Mouse (Mus musculus) midbrain, embryonic 16.5 days (tissue): Measurements from ENCODE around the gene Cep295. TPM values are rescaled to one million over a fixed set of nuclear protein-coding genes. Genes with fewer than 3 reads are reported as not detected.
A peak's percentile ranks its signal among the peaks of the same experiment; 100 is the strongest.
"Not testable (repeated sequence)": the region's sequence is repeated elsewhere in the genome, so short reads cannot be mapped to it uniquely, and the experiment has no call there.

ENCODE experiments used
- ATAC-seq: fragments of 200-750 bp; cut with Nextera tagmentation; 2 replicates; pipeline ENCODE4 v1.8.0; 2017; ENCODE audit warnings: moderate TSS enrichment
- H3K27ac ChIP-seq: fragments of 300-500 bp; sonication (generic); 2 replicates; pipeline ENCODE4 v1.5.1; 2014; ENCODE audit warnings: mild to moderate bottlenecking, low read length, mixed read lengths
- H3K27me3 ChIP-seq: fragments of 300-500 bp; sonication (generic); 2 replicates; pipeline ENCODE4 v1.6.1; 2014; ENCODE audit warnings: low read depth, low read length, mixed read lengths; ENCODE audit not compliant: control insufficient read depth, insufficient read depth
- H3K36me3 ChIP-seq: fragments of 300-500 bp; sonication (generic); 2 replicates; pipeline ENCODE4 v1.6.1; 2014; ENCODE audit warnings: mild to moderate bottlenecking, low read length, moderate library complexity, mixed read lengths; ENCODE audit not compliant: control insufficient read depth, insufficient read depth
- H3K4me1 ChIP-seq: fragments of 300-500 bp; sonication (generic); 2 replicates; pipeline ENCODE4 v1.6.1; 2014; ENCODE audit warnings: mild to moderate bottlenecking, low read length, mixed read lengths; ENCODE audit not compliant: control insufficient read depth, insufficient read depth
- H3K4me2 ChIP-seq: fragments of 300-500 bp; sonication (generic); 2 replicates; pipeline ENCODE4 v1.6.1; 2014; ENCODE audit warnings: mild to moderate bottlenecking, low read length, mixed read lengths
- H3K4me3 ChIP-seq: fragments of 300-500 bp; sonication (generic); 2 replicates; pipeline ENCODE4 v1.5.1; 2014; ENCODE audit warnings: low read depth, mild to moderate bottlenecking, low read length, moderate library complexity, mixed read lengths
- H3K9ac ChIP-seq: fragments of 300-500 bp; sonication (generic); 2 replicates; pipeline ENCODE4 v1.6.1; 2014; ENCODE audit warnings: low read depth, low read length, mixed read lengths
- H3K9me3 ChIP-seq: fragments of 300-500 bp; sonication (generic); replicated peaks from 2 replicates; pipeline ENCODE4 v1.6.1; 2014; ENCODE audit warnings: mild to moderate bottlenecking, low read length, mixed read lengths; ENCODE audit not compliant: control insufficient read depth, poor library complexity, severe bottlenecking
- WGBS: fragments of 180-500 bp; shearing (Covaris S2); extraction: QIAGEN DNeasy Blood & Tissue Kit; methylation state at CpG from one replicate; pipeline ENCODE4 v1.1.7; 2014; 5-methylcytosine and 5-hydroxymethylcytosine counted together
- polyA plus RNA-seq: library from polyadenylated mRNA; unstranded; fragments of >200 nt; fragmentation: Nextera tagmentation; extraction: Ambion mirVana; gene quantifications from 2 replicates; pipeline ENCODE4 v1.2.1, GENCODE M21; 2015

Cep295 gene
- polyA plus RNA-seq, 1 experiment from 2014 or later: 13.0 TPM

GRCm38 (mm10) chr9:15356916-15357483 lies 588 bp downstream of the Cep295 start:
- H3K9me3 ChIP-seq: no peaks in the 10 kb centered on the region
- H3K27ac ChIP-seq: peak overlapping the region; percentile 86
- ATAC-seq: no peak
- H3K4me1 ChIP-seq: peaks cover 14% of the 10 kb centered on the region
- H3K9ac ChIP-seq: peak overlapping the region; percentile 74
- H3K4me3 ChIP-seq: peak overlapping the region; percentile 61
- H3K4me2 ChIP-seq: peak overlapping the region; percentile 91
- H3K27me3 ChIP-seq: peaks cover 3% of the 10 kb centered on the region; the same call in 1 of the 2 replicates
- H3K36me3 ChIP-seq: 0 out of 2 replicates have a peak, but pooled peaks cover 2% of the 10 kb centered on the region
- 1% methylated on average over 9 of the region's 9 CpGs for WGBS

DNA sequence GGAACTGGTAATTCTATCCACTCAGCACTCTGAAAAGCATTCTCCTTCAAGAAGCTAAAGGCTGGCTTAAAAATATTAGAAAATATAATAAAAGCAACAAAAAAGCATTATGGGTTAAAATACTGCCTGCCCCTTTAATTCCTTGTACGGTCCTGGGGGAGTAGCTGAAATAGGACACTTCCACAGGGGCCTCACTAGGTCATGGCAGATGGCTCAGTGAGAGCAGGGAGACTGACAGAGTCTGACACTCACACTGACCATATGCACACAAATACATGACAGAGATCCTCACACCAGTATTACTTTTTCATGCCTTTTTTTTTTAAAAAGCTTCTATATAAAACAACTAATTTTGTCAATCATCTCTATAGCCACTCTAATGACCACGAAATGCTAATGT lies 7.7 kb downstream of the Cep295 start:
- Histone ChIP-seq H3K36me3 (peaks cover 12% of the 10 kb centered on the region), H3K27ac (no peak overlapping the region), H3K27me3 (no peaks in the 10 kb centered on the region), H3K9ac (no peak overlapping the region), H3K4me3 (no peak overlapping the region), H3K9me3 (no peaks in the 10 kb centered on the region), H3K4me1 (no peaks in the 10 kb centered on the region), H3K4me2 (no peak overlapping the region)
- no peak for ATAC-seq
- WGBS: 88% methylated on average over 2 of the region's 2 CpGs

DNA sequence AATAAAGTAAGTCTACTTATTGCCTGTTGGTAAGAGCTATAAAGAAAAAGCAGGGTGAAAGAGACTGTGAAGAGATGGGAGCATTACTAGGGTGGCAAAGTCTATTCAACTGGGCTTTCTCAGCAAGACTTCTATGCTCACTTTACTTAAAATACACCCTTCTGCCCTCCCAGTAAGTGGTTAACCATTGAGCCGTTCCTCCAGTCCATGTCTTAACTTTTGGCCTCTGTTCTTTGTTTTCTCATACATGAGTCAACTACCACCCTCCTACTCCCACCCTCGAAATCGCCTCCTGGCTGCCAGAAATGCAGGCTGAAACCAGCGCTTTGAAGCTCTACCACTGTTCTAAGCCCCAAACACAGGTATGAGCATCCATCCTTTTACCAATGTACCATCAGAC lies 19.8 kb downstream of the Cep295 start:
- H3K4me1 ChIP-seq: no peaks in the 10 kb centered on the region
- peaks cover 36% of the 10 kb centered on the region for H3K36me3 ChIP-seq
- H3K9me3 ChIP-seq: no peaks in the 10 kb centered on the region
- H3K4me3 ChIP-seq: no peak overlapping the region
- no peak overlapping the region for H3K9ac ChIP-seq
- no peaks in the 10 kb centered on the region for H3K27me3 ChIP-seq
- ATAC-seq: no peak
- WGBS: 95% methylated on average over 4 of the region's 4 CpGs
- H3K4me2 ChIP-seq: no peak overlapping the region
- no peak overlapping the region for H3K27ac ChIP-seq

GRCm38 (mm10) chr9:15318170-15318742 lies 39.3 kb downstream of the Cep295 start:
- Histone ChIP-seq H3K36me3 (peaks cover 47% of the 10 kb centered on the region), H3K4me2 (no peak overlapping the region), H3K4me3 (no peak overlapping the region), H3K27ac (no peak overlapping the region), H3K4me1 (no peaks in the 10 kb centered on the region), H3K9me3 (no peaks in the 10 kb centered on the region), H3K9ac (no peak overlapping the region), H3K27me3 (no peaks in the 10 kb centered on the region)
- WGBS: 88% methylated on average over 2 of the region's 2 CpGs
- ATAC-seq: no peak

DNA sequence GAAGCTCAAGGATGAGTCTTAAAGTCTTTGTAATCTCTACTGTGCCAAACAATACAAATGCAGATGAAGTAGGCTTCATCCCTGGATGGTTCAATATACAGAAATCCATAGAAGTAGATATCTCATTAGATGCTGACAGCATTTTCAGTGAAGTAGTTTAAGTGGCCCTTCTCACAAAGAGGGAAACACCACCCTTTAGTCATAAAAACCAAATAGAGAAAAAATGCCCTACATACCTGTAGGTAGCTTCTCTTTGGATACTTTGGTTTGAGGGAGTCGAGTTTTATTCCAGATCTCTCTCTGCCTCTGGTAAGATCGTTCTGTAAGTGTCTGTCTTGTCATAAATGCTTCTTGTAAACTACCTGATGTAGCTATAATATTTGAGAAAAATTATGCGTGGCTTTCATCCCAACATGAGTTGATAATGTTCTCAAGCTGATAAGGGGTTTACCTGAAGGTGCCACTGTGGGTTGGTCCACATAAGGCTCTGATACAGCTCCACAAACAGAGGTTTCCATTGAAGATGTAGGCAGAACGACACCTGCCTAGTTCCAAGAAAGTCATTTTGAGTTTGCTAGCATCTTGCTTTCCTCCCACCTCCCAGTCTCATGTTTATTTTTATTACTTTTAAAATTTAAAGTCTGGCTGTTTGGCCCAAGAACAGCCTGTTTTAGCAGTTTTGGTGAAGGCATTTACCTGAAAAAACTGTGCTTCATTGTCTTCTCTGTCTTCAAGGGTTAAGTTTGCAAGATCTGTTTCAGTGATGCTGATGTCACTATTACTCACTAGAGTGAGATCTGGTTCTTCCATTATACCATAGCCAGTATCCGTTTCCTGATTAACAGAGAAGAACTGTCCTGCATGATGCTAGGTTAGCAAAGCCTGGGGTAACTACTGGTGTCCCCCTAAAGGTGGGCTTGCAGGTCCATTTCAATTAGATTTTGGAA lies 40.1 kb downstream of the Cep295 start:
- no peak overlapping the region for H3K27ac ChIP-seq
- peaks cover 47% of the 10 kb centered on the region for H3K36me3 ChIP-seq
- H3K27me3 ChIP-seq: no peaks in the 10 kb centered on the region
- H3K9me3 ChIP-seq: no peaks in the 10 kb centered on the region
- H3K4me1 ChIP-seq: no peaks in the 10 kb centered on the region
- H3K4me3 ChIP-seq: no peak overlapping the region
- 69% methylated on average over 5 of the region's 5 CpGs for WGBS
- H3K9ac ChIP-seq: no peak overlapping the region
- no peak overlapping the region for H3K4me2 ChIP-seq
- ATAC-seq: no peak

DNA sequence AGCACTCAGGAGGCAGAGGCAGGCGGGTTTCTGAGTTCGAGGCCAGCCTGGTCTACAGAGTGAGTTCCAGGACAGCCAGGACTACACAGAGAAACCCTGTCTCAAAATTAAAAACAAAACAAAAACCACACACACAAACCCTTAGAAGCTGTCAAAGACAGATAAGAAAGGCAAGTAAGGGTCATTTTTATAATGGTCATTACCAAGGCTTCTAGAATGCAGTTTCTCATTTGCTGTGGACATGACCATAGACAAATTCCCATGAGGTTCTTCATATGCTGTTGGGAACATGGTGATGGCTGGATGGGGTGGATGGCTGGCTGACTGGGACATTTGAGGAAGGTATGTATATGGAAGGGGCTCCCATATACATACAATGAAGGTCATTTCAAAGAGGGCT lies 41.3 kb downstream of the Cep295 start:
- WGBS: 100% methylated on average over 1 of the region's 2 CpGs
- H3K27me3 ChIP-seq, H3K4me2 ChIP-seq, ATAC-seq, H3K9me3 ChIP-seq, H3K9ac ChIP-seq, H3K27ac ChIP-seq, H3K4me3 ChIP-seq, H3K4me1 ChIP-seq: not testable (repeated sequence)
- peaks cover 48% of the 10 kb centered on the region for H3K36me3 ChIP-seq

- ATAC-seq: no peak
- Histone ChIP-seq H3K9me3 (no peaks in the 10 kb centered on the region), H3K4me3 (no peak overlapping the region), H3K27ac (no peak overlapping the region), H3K4me1 (no peaks in the 10 kb centered on the region), H3K36me3 (peaks cover 52% of the 10 kb centered on the region), H3K9ac (no peak overlapping the region), H3K27me3 (no peaks in the 10 kb centered on the region), H3K4me2 (no peak overlapping the region)
- WGBS: 96% methylated on average over 1 of the region's 1 CpGs
Measured at GRCm38 (mm10) chr9:15314619-15315018, 43.0 kb downstream of the Cep295 start.

GRCm38 (mm10) chr9:15313633-15314032 lies 44.0 kb downstream of the Cep295 start:
- H3K4me1 ChIP-seq: peaks cover 7% of the 10 kb centered on the region
- H3K27me3 ChIP-seq: no peaks in the 10 kb centered on the region
- no peak overlapping the region for H3K4me3 ChIP-seq
- peaks cover 57% of the 10 kb centered on the region for H3K36me3 ChIP-seq
- no peak for ATAC-seq
- H3K9me3 ChIP-seq: no peaks in the 10 kb centered on the region
- H3K27ac ChIP-seq: no peak overlapping the region
- no peak overlapping the region for H3K4me2 ChIP-seq
- no peak overlapping the region for H3K9ac ChIP-seq
- WGBS: 91% methylated on average over 5 of the region's 5 CpGs
